Mouse (Mus musculus): Measurements from ENCODE around the gene Ambra1. TPM values are rescaled to one million over a fixed set of nuclear protein-coding genes. Genes with fewer than 3 reads are reported as not detected.

Gene Ambra1
- total and polyA plus RNA-seq, 3 experiments = 15.8 to 27.1 (median 21.9) TPM

DNA sequence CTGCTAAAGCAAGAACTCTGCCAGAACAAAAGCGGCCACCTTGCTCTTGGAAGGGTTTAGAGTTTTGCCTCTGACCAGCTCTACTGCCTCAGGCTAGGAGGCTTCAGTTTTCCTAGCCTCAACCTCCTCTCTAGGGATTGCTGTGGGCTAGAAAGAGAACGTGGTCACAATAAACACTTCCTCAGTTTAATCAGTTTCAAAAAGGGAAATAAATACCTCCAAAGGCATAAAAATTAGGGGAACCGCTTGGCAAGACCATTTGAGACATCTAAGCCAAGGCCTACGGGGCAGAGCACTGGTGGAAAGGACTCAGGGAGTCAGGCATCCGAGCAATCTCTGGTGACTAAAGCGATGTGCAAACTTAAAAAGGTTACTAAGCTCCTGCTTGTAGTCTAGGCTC, 225.9 kb downstream of the Ambra1 start:
- dilution Hi-C loops (cut with MboI; ENCODE audit: extremely low pct_ligation_motif_present, extremely low pct_unique_long_range_greater_than_20kb, low sequenced_read_pairs) = no loop called here
- Histone ChIP-seq H3K27ac (ENCODE audit: insufficient read depth, low read depth) (no peak overlapping the region), H3K9me3 (replicated peaks; ENCODE audit: low read length) (no peaks in the 10 kb centered on the region), H3K9ac (ENCODE audit: insufficient read depth, low read depth) (no peak overlapping the region), H3K4me1 (ENCODE audit: control insufficient read depth in 1 of 2, insufficient read depth in 2 of 2) (peaks cover 2 to 72% of the 10 kb centered on the region in 2 experiments; a peak in 3 of 4 replicates), H3K4me3 (replicated peaks in 1 of 3; ENCODE audit: low read depth in 2 of 3, low read length in 2 of 3, poor library complexity in 1 of 3) (no peak overlapping the region), H3K27me3 (replicated peaks) (no peaks in the 10 kb centered on the region), H3K79me2 (replicated peaks; ENCODE audit: control insufficient read depth, extremely low read depth, insufficient read depth, poor library complexity, severe bottlenecking) (peaks cover 5% of the 10 kb centered on the region; the same call in 1 of the 2 replicates), H3K4me2 (ENCODE audit: insufficient read depth, low read depth, poor library complexity, severe bottlenecking) (no peak overlapping the region), H3K36me3 (replicated peaks in 1 of 2; ENCODE audit: control insufficient read depth in 1 of 2, insufficient read depth in 1 of 2, low read length in 1 of 2) (peaks cover 0 to 59% of the 10 kb centered on the region in 2 experiments)
- in situ Hi-C loops (cut with MboI; ENCODE audit: low pct_ligation_motif_present, low pct_unique_long_range_greater_than_20kb, low sequenced_read_pairs) = no loop called here
- TF ChIP-seq ELF1 (IDR thresholded peaks at IDR 0.05; ENCODE audit: low read depth, low read length) (no peak), CHD2 (IDR thresholded peaks at IDR 0.05; ENCODE audit: low read length) (no peak), BHLHE40 (IDR thresholded peaks at IDR 0.05; ENCODE audit: low read depth, low read length) (no peak), HCFC1 (IDR thresholded peaks at IDR 0.05; ENCODE audit: low read depth, low read length) (no peak), MXI1 (IDR thresholded peaks at IDR 0.05; ENCODE audit: low read depth, low read length) (no peak), USF1 (IDR thresholded peaks at IDR 0.05; ENCODE audit: low read depth, low read length) (no peak), ZMIZ1 (IDR thresholded peaks at IDR 0.05; ENCODE audit: low read depth, low read length) (no peak), NRF1 (IDR thresholded peaks at IDR 0.05; ENCODE audit: low read depth, low read length) (no peak), USF2 (conservative IDR thresholded peaks at IDR 0.05; ENCODE audit: low read depth, low read length) (no peak), SMC3 (IDR thresholded peaks at IDR 0.05; ENCODE audit: low read depth, low read length) (no peak), SIN3A (IDR thresholded peaks at IDR 0.05; ENCODE audit: low read length) (no peak), GABPA (IDR thresholded peaks at IDR 0.05; ENCODE audit: insufficient replicate concordance, low read depth, low read length) (no peak), ZKSCAN1 (IDR thresholded peaks at IDR 0.05; ENCODE audit: borderline replicate concordance, low read depth, low read length) (no peak), MAZ (IDR thresholded peaks at IDR 0.05; ENCODE audit: low read depth, low read length) (no peak), MAFK (IDR thresholded peaks at IDR 0.05; ENCODE audit: insufficient replicate concordance, low read length) (no peak), KAT2A (IDR thresholded peaks at IDR 0.05; ENCODE audit: insufficient replicate concordance, low read length) (no peak), ETS1 (conservative IDR thresholded peaks at IDR 0.05; ENCODE audit: low read depth, low read length) (no peak), TCF12 (IDR thresholded peaks at IDR 0.05; ENCODE audit: low read depth, low read length) (no peak), RAD21 (IDR thresholded peaks at IDR 0.05; ENCODE audit: low read depth, low read length) (no peak), EP300 (IDR thresholded peaks at IDR 0.05; ENCODE audit: low read length) (no peak)
- no peak for DNase-seq (ENCODE audit: extremely low read depth)

DNA sequence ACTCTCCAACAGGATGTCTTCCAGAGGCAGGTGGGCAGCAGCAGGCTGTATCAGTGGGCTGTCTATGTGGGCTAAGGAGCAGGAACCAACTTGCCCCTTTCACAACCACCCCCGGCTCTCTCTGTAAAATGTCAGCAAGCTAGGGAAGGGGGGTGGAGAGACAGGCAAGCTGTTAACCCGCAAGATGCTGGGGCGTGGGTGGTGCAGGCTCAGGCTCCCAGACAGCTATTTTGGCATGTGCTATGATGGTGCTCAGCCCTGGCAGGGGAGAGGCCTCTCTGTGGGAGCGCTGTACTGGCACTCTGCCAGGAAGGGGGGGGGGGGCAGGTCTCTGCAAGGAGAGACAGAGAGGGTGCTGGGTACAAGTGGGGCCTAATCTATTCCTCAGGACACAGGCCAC, 227.2 kb downstream of the Ambra1 start:
- Histone ChIP-seq H3K9ac (ENCODE audit: insufficient read depth, low read depth) (no peak overlapping the region), H3K27ac (ENCODE audit: insufficient read depth, low read depth) (no peak overlapping the region)
- no peak for TF ChIP-seq ZKSCAN1 (IDR thresholded peaks at IDR 0.05; ENCODE audit: borderline replicate concordance, low read depth, low read length)
- no peak for TF ChIP-seq IRF4 (IDR thresholded peaks at IDR 0.05; ENCODE audit: low read depth, low read length)
- TF ChIP-seq GABPA (IDR thresholded peaks at IDR 0.05; ENCODE audit: insufficient replicate concordance, low read depth, low read length) = no peak
- TF ChIP-seq TCF12 (IDR thresholded peaks at IDR 0.05; ENCODE audit: low read depth, low read length) = no peak
- TF ChIP-seq RAD21 (IDR thresholded peaks at IDR 0.05; ENCODE audit: low read depth, low read length) = no peak
- no peak for TF ChIP-seq EP300 (IDR thresholded peaks at IDR 0.05; ENCODE audit: low read length)
- no peak for TF ChIP-seq ELF1 (IDR thresholded peaks at IDR 0.05; ENCODE audit: low read depth, low read length)
- TF ChIP-seq MAX (IDR thresholded peaks at IDR 0.05; ENCODE audit: low read length) = no peak
- TF ChIP-seq POLR2A (IDR thresholded peaks at IDR 0.05; ENCODE audit: low read depth, low read length) = no peak

More for the DNA sequence above, 227.2 kb downstream of the Ambra1 start:
- H3K4me2 ChIP-seq (ENCODE audit: insufficient read depth, low read depth, poor library complexity, severe bottlenecking) = no peak overlapping the region
- H3K27me3 ChIP-seq (replicated peaks) = no peaks in the 10 kb centered on the region
- dilution Hi-C loops (cut with MboI; ENCODE audit: extremely low pct_ligation_motif_present, extremely low pct_unique_long_range_greater_than_20kb, low sequenced_read_pairs) (no loop called here), in situ Hi-C loops (cut with MboI; ENCODE audit: low pct_ligation_motif_present, low pct_unique_long_range_greater_than_20kb, low sequenced_read_pairs) (no loop called here)
- H3K4me1 ChIP-seq (ENCODE audit: control insufficient read depth in 1 of 2, insufficient read depth in 2 of 2) = peaks cover 5 to 74% of the 10 kb centered on the region in 2 experiments
- H3K9me3 ChIP-seq (replicated peaks; ENCODE audit: low read length) = no peaks in the 10 kb centered on the region
- H3K79me2 ChIP-seq (replicated peaks; ENCODE audit: control insufficient read depth, extremely low read depth, insufficient read depth, poor library complexity, severe bottlenecking) = peaks cover 15% of the 10 kb centered on the region
- H3K4me3 ChIP-seq (replicated peaks in 1 of 3; ENCODE audit: low read depth in 2 of 3, low read length in 2 of 3, poor library complexity in 1 of 3) = no peak overlapping the region
- no peak for DNase-seq (ENCODE audit: extremely low read depth)
- peaks cover 0 to 65% of the 10 kb centered on the region in 2 experiments for H3K36me3 ChIP-seq (replicated peaks in 1 of 2; ENCODE audit: control insufficient read depth in 1 of 2, insufficient read depth in 1 of 2, low read length in 1 of 2)
